Mouse (Mus musculus) WW6 (cell line): ENCODE results near the gene Pygo2.
"Not testable (repeated sequence)": the region's sequence is repeated elsewhere in the genome, so short reads cannot be mapped to it uniquely, and the experiment has no call there.

Experiments
- DNase-seq: peaks from one replicate; pipeline ENCODE4 v3.0.0-alpha.2; 2013; ENCODE audit warnings: low read depth, low spot score

Gene Pygo2

GRCm38 (mm10) chr3:89420421-89420820 is 9.6 kb upstream of the Pygo2 start:
- DNase-seq: no peak

GRCm38 (mm10) chr3:89421002-89421774 is 8.8 kb upstream of the Pygo2 start:
- DNase-seq: no peak

GRCm38 (mm10) chr3:89421810-89422473 is 8.1 kb upstream of the Pygo2 start:
- DNase-seq: no peak

GRCm38 (mm10) chr3:89422556-89423205 is 7.3 kb upstream of the Pygo2 start:
- no peak for DNase-seq

- no peak for DNase-seq
These were observed 5.4 kb upstream of the Pygo2 start for GRCm38 (mm10) chr3:89424416-89425140.

- DNase-seq: no peak
These were observed 4.9 kb upstream of the Pygo2 start for GRCm38 (mm10) chr3:89425141-89425525.

- DNase-seq: no peak
These were observed 4.1 kb upstream of the Pygo2 start for GRCm38 (mm10) chr3:89425876-89426275.

- not testable (repeated sequence) for DNase-seq
These were observed 993 bp upstream of the Pygo2 start for GRCm38 (mm10) chr3:89429021-89429420.

- DNase-seq: no peak
These were observed 2.6 kb downstream of the Pygo2 start for GRCm38 (mm10) chr3:89432606-89433005.

- DNase-seq: no peak
These were observed 4.5 kb downstream of the Pygo2 start for GRCm38 (mm10) chr3:89434532-89434931.

- no peak for DNase-seq
These were observed 5.0 kb downstream of the Pygo2 start for GRCm38 (mm10) chr3:89435041-89435440.

- peak; percentile 61 for DNase-seq
These were observed 6.4 kb downstream of the Pygo2 start, which contains the start of gene Pbxip1 for GRCm38 (mm10) chr3:89436176-89437113. Pbxip1 (plus strand) TSS chr3:89436706.

- DNase-seq: no peak
These were observed 7.3 kb downstream of the Pygo2 start for GRCm38 (mm10) chr3:89437269-89437668.

GRCm38 (mm10) chr3:89440691-89441090 is 10.7 kb downstream of the Pygo2 start:
- DNase-seq: no peak

GRCm38 (mm10) chr3:89448720-89449537 is 18.9 kb downstream of the Pygo2 start:
- no peak for DNase-seq

GRCm38 (mm10) chr3:89449541-89449940 is 19.5 kb downstream of the Pygo2 start:
- DNase-seq: peak; percentile 94

- DNase-seq: no peak
These were observed 21.9 kb downstream of the Pygo2 start for GRCm38 (mm10) chr3:89451916-89452315.

- DNase-seq: no peak
These were observed 24.6 kb downstream of the Pygo2 start, which contains the start of gene Pmvk for GRCm38 (mm10) chr3:89454401-89455177. Pmvk (plus strand) TSS chr3:89454541.

GRCm38 (mm10) chr3:89455786-89456285 is 25.8 kb downstream of the Pygo2 start:
- DNase-seq: no peak
